ENCODE assay signal across 20 mouse cellular contexts in the genomic region with DNA sequence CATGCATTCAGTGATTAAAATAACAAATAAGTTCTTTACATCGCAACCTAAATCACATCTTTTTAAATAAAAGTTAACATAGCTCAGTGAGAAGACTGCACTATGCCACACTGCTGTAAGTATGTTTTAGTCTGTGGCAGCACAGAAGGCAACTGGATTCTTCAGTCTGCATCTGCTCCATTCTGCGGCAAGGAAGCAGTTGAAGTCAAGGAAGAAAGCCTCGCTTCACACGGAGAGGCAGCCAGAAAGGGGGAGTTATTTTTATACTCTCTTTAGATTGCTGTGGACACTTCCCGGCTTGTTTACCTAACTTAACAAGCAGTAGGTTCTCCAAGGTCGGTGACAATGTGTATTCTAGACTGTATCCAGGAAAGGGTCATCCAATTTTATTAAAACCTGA.
DNase-seq lines count a peak whose midpoint lies in the region; ATAC-seq and TF ChIP-seq lines count a peak whose summit lies in the region.
"Had no signal": no experiment of that assay in that cellular context is flagged by ENCODE, and none has a peak within 500 bp of the region (broad histone marks: within the 10 kb centered on the region; RNA-seq: fewer than 3 reads in every experiment).

No protein-coding gene starts in this region.

- no peaks in the 10 kb centered on the region for H3K79me2 ChIP-seq in heart, adult 2 months (replicated peaks; ENCODE audit: control insufficient read depth, insufficient read depth, low read length)

- intact Hi-C loops in heart, adult 2 months (cut with DNase I): loop anchor here (5.0 kb wide), 2 partner anchors 51 to 89 kb away; no protein-coding TSS in a partner anchor
- intact Hi-C loops in heart, postnatal 36 days (cut with DNase I): loop anchor here (5.0 kb wide), 1 partner anchor 51 kb away; no protein-coding TSS in a partner anchor

- no peak for TF ChIP-seq CTCF in heart, adult 2 months (IDR thresholded peaks at IDR 0.05)
- TF ChIP-seq CTCF in heart, postnatal 0 days (IDR thresholded peaks at IDR 0.05; ENCODE audit: low read depth): no peak
- TF ChIP-seq CTCF in lung, embryonic 14.5 days (IDR thresholded peaks at IDR 0.05; ENCODE audit: low read depth): no peak
- no peak for TF ChIP-seq CTCF in stomach, postnatal 0 days (IDR thresholded peaks at IDR 0.05; ENCODE audit: low read depth)

- no peak for TF ChIP-seq EP300 in heart, adult 2 months (IDR thresholded peaks at IDR 0.05; ENCODE audit: insufficient read depth, low read depth, low read length)
- TF ChIP-seq EP300 in heart, postnatal 0 days (IDR thresholded peaks at IDR 0.05; ENCODE audit: low read depth): no peak
- no peak for TF ChIP-seq EP300 in stomach, postnatal 0 days (optimal IDR thresholded peaks at IDR 0.05)

- peaks cover 21% of the 10 kb centered on the region for H3K4me1 ChIP-seq in heart, adult 2 months (ENCODE audit: control insufficient read depth, insufficient read depth, low read length)
- H3K4me1 ChIP-seq in heart, postnatal 0 days (ENCODE audit: control insufficient read depth, insufficient read depth): peaks cover 23% of the 10 kb centered on the region; the same call in 1 of the 2 replicates
- H3K4me1 ChIP-seq in lung, embryonic 14.5 days (ENCODE audit: insufficient read depth): peaks cover 18% of the 10 kb centered on the region
- H3K4me1 ChIP-seq in stomach, postnatal 0 days (replicated peaks; ENCODE audit: control insufficient read depth, insufficient read depth): peaks cover 9% of the 10 kb centered on the region; the same call in 1 of the 2 replicates

- peak overlapping the region; percentile 47 for H3K27ac ChIP-seq in heart, adult 2 months
- H3K27ac ChIP-seq in heart, postnatal 0 days (ENCODE audit: low read depth): 0 out of 2 replicates have a peak overlapping the region, but pooled peaks have one; percentile 31
- peak overlapping the region; percentile 1; the same call in 1 of the 2 replicates for H3K27ac ChIP-seq in lung, embryonic 14.5 days (ENCODE audit: low read depth)
- H3K27ac ChIP-seq in stomach, postnatal 0 days (replicated peaks): no peak overlapping the region
- H3K27ac ChIP-seq: forebrain, embryonic 15.5 days; gastrocnemius, adult 2 months; hindbrain, embryonic 13.5 days; lung, embryonic 15.5 days had no signal

- no peak overlapping the region for H3K4me3 ChIP-seq in heart, adult 2 months
- no peak overlapping the region for H3K4me3 ChIP-seq in heart, postnatal 0 days (ENCODE audit: low read depth, low read length)
- H3K4me3 ChIP-seq in lung, embryonic 14.5 days (ENCODE audit: low read depth, low read length): no peak overlapping the region
- H3K4me3 ChIP-seq in stomach, postnatal 0 days (ENCODE audit: low read depth, low read length): no peak overlapping the region
- H3K4me3 ChIP-seq: forebrain, embryonic 15.5 days; gastrocnemius, adult 2 months; hindbrain, embryonic 13.5 days; lung, embryonic 15.5 days had no signal

- no peaks in the 10 kb centered on the region for H3K27me3 ChIP-seq in heart, adult 2 months (ENCODE audit: control insufficient read depth, insufficient read depth, low read length)
- no peaks in the 10 kb centered on the region for H3K27me3 ChIP-seq in heart, postnatal 0 days (ENCODE audit: control insufficient read depth, insufficient read depth, low read length)
- H3K27me3 ChIP-seq in lung, embryonic 14.5 days (ENCODE audit: insufficient read depth, low read length): no peaks in the 10 kb centered on the region
- H3K27me3 ChIP-seq in stomach, postnatal 0 days (ENCODE audit: control insufficient read depth, insufficient read depth, low read length): no peaks in the 10 kb centered on the region
- H3K27me3 ChIP-seq: forebrain, embryonic 15.5 days; hindbrain, embryonic 13.5 days; lung, embryonic 15.5 days had no signal

- ATAC-seq in heart, postnatal 0 days (ENCODE audit: insufficient read depth, low read depth): no peak
- no peak for ATAC-seq in lung, embryonic 14.5 days (ENCODE audit: insufficient read depth)
- ATAC-seq in stomach, postnatal 0 days (ENCODE audit: low FRiP score, low TSS enrichment): no peak
- ATAC-seq: forebrain, embryonic 15.5 days had no signal

- no peak for DNase-seq in heart, adult 2 months
- no peak for DNase-seq in heart, adult 9 months (ENCODE audit: low spot score in 2 of 2)
- peak; percentile 37 for DNase-seq in heart, postnatal 0 days (ENCODE audit: low spot score)
- DNase-seq in heart, postnatal 36 days: no peak
- DNase-seq in lung, embryonic 14.5 days: peak; percentile 51
- DNase-seq in lung, adult 18-20 months: no peak
- no peak for DNase-seq in stomach, postnatal 0 days (ENCODE audit: low spot score)
- DNase-seq: adrenal gland, postnatal 36 days; cerebellum, adult 18-20 months; cerebellum, postnatal 25 days; embryo, embryonic 11 days; gastrocnemius, adult 2 months; kidney, adult 8-10 months; kidney, postnatal 36 days; layer of hippocampus, adult 9-11 months; right cerebral cortex, postnatal 4 days had no signal

- no peak overlapping the region for H3K9ac ChIP-seq in heart, adult 2 months (ENCODE audit: low read depth, low read length)
- H3K9ac ChIP-seq in heart, postnatal 0 days (replicated peaks; ENCODE audit: low read depth, low read length): no peak overlapping the region; the same call in 1 of the 2 replicates
- no peak overlapping the region for H3K9ac ChIP-seq in lung, embryonic 14.5 days
- 0 out of 2 replicates have a peak overlapping the region, but pooled peaks have one; percentile 8 for H3K9ac ChIP-seq in stomach, postnatal 0 days (ENCODE audit: low read length)
- H3K9ac ChIP-seq: forebrain, embryonic 15.5 days; hindbrain, embryonic 13.5 days; lung, embryonic 15.5 days had no signal

- no peaks in the 10 kb centered on the region for H3K36me3 ChIP-seq in heart, adult 2 months (ENCODE audit: control insufficient read depth, insufficient read depth, low read length)
- no peaks in the 10 kb centered on the region for H3K36me3 ChIP-seq in heart, postnatal 0 days (replicated peaks; ENCODE audit: control insufficient read depth, insufficient read depth, low read length)
- no peaks in the 10 kb centered on the region for H3K36me3 ChIP-seq in lung, embryonic 14.5 days (ENCODE audit: insufficient read depth)
- H3K36me3 ChIP-seq in stomach, postnatal 0 days (ENCODE audit: control insufficient read depth, insufficient read depth, low read length): no peaks in the 10 kb centered on the region
- H3K36me3 ChIP-seq: forebrain, embryonic 15.5 days; hindbrain, embryonic 13.5 days; lung, embryonic 15.5 days had no signal

- 34% methylated on average over 6 of the region's 6 CpGs for WGBS in heart, adult 2 months
- WGBS in heart, postnatal 0 days: 18% methylated on average over 6 of the region's 6 CpGs
- WGBS in lung, embryonic 14.5 days: 19% methylated on average over 6 of the region's 6 CpGs
- 28% methylated on average over 6 of the region's 6 CpGs for WGBS in stomach, postnatal 0 days

- H3K9me3 ChIP-seq in heart, postnatal 0 days (replicated peaks; ENCODE audit: control insufficient read depth, low read length): no peaks in the 10 kb centered on the region
- H3K9me3 ChIP-seq in lung, embryonic 14.5 days (ENCODE audit: low read depth, low read length): no peaks in the 10 kb centered on the region
- H3K9me3 ChIP-seq in stomach, postnatal 0 days (ENCODE audit: control insufficient read depth, low read length): no peaks in the 10 kb centered on the region
- H3K9me3 ChIP-seq: forebrain, embryonic 15.5 days; hindbrain, embryonic 13.5 days; lung, embryonic 15.5 days had no signal

- TF ChIP-seq POLR2A in heart, adult 2 months (IDR thresholded peaks at IDR 0.05; ENCODE audit: insufficient read depth, low read depth, low read length): no peak

- H3K4me2 ChIP-seq in heart, postnatal 0 days (ENCODE audit: low read depth, low read length): no peak overlapping the region
- H3K4me2 ChIP-seq in lung, embryonic 14.5 days: no peak overlapping the region
- H3K4me2 ChIP-seq in stomach, postnatal 0 days (replicated peaks; ENCODE audit: low read depth): no peak overlapping the region
- H3K4me2 ChIP-seq: forebrain, embryonic 15.5 days; hindbrain, embryonic 13.5 days; lung, embryonic 15.5 days; midbrain, embryonic 11.5 days had no signal

Comparison
In these comparisons a context has a peak if more than half of its experiments do, and no peak if none do; other contexts are left out.
1. DNase-seq: peak in heart, postnatal 0 days (single experiment) and lung, embryonic 14.5 days (single experiment); none in heart, adult 2 months (0 of 2), heart, adult 9 months (0 of 2), heart, postnatal 36 days (0 of 2), lung, adult 18-20 months (0 of 2) and stomach, postnatal 0 days (single experiment).